Mouse (Mus musculus) adrenal gland, postnatal 14 days (tissue): Measurements from ENCODE around the gene Ring1. TPM values are rescaled to one million over a fixed set of nuclear protein-coding genes. Genes with fewer than 3 reads are reported as not detected.
"Not testable (repeated sequence)": the region's sequence is repeated elsewhere in the genome, so short reads cannot be mapped to it uniquely, and the experiment has no call there.

Experiments
- DNase-seq: peaks from one replicate; pipeline ENCODE4 v3.0.0; 2021; ENCODE audit warnings: mixed read lengths
- total RNA-seq: library from RNA; stranded (reverse); gene quantifications from 2 replicates; pipeline ENCODE4 v1.2.3, GENCODE M21; 2021

Ring1 gene
- total RNA-seq, 1 experiment from 2014 or later, result 36.6 TPM

- DNase-seq, result peak; percentile 5
These were observed 4.8 kb upstream of the Ring1 start for GRCm38 (mm10) chr17:34029150-34029889.

- DNase-seq, result peak; percentile 16
These were observed 4.1 kb upstream of the Ring1 start for GRCm38 (mm10) chr17:34028501-34029149.

GRCm38 (mm10) chr17:34027656-34028223, 3.3 kb upstream of the Ring1 start, which contains the start of gene H2-Ke6:
H2-Ke6 (minus strand) TSS chr17:34028060.
- DNase-seq, result peak; percentile 96

GRCm38 (mm10) chr17:34026917-34027655, 2.6 kb upstream of the Ring1 start:
- peak; percentile 69 for DNase-seq

- DNase-seq, result no peak
These were observed 1.7 kb upstream of the Ring1 start for GRCm38 (mm10) chr17:34026221-34026620.

- no peak for DNase-seq
These were observed 1.3 kb upstream of the Ring1 start for GRCm38 (mm10) chr17:34025756-34026151.

- DNase-seq, result peak; percentile 79
These were observed 628 bp upstream of the Ring1 start for GRCm38 (mm10) chr17:34024861-34025755.

- DNase-seq, result no peak
These were observed 802 bp downstream of the Ring1 start for GRCm38 (mm10) chr17:34023678-34024077.

GRCm38 (mm10) chr17:34022987-34023386, 1.5 kb downstream of the Ring1 start:
- peak; percentile 15 for DNase-seq

- peak; percentile 9 for DNase-seq
These were observed 2.1 kb downstream of the Ring1 start for GRCm38 (mm10) chr17:34022414-34022783.

- peak; percentile 18 for DNase-seq
These were observed 2.7 kb downstream of the Ring1 start for GRCm38 (mm10) chr17:34021539-34022413.

GRCm38 (mm10) chr17:34013436-34013835, 11.0 kb downstream of the Ring1 start:
- no peak for DNase-seq

GRCm38 (mm10) chr17:34010156-34010555, 14.3 kb downstream of the Ring1 start:
- no peak for DNase-seq

- DNase-seq, result no peak
These were observed 17.9 kb downstream of the Ring1 start for GRCm38 (mm10) chr17:34006570-34006969.

GRCm38 (mm10) chr17:34003426-34003825, 21.1 kb downstream of the Ring1 start:
- peak; percentile 56 for DNase-seq

- not testable (repeated sequence) for DNase-seq
These were observed 23.7 kb downstream of the Ring1 start for GRCm38 (mm10) chr17:34000796-34001195.

GRCm38 (mm10) chr17:34000150-34000537, 24.3 kb downstream of the Ring1 start, which contains the start of gene H2-K1:
H2-K1 (minus strand) TSS chr17:34000347.
- DNase-seq, result peak; percentile 96

- DNase-seq, result peak; percentile 55
These were observed 24.9 kb downstream of the Ring1 start for GRCm38 (mm10) chr17:33999341-34000149.

- not testable (repeated sequence) for DNase-seq
These were observed 25.8 kb downstream of the Ring1 start for GRCm38 (mm10) chr17:33998697-33999096.
